ENCODE assay signal across 8 mouse cellular contexts in the genomic region with DNA sequence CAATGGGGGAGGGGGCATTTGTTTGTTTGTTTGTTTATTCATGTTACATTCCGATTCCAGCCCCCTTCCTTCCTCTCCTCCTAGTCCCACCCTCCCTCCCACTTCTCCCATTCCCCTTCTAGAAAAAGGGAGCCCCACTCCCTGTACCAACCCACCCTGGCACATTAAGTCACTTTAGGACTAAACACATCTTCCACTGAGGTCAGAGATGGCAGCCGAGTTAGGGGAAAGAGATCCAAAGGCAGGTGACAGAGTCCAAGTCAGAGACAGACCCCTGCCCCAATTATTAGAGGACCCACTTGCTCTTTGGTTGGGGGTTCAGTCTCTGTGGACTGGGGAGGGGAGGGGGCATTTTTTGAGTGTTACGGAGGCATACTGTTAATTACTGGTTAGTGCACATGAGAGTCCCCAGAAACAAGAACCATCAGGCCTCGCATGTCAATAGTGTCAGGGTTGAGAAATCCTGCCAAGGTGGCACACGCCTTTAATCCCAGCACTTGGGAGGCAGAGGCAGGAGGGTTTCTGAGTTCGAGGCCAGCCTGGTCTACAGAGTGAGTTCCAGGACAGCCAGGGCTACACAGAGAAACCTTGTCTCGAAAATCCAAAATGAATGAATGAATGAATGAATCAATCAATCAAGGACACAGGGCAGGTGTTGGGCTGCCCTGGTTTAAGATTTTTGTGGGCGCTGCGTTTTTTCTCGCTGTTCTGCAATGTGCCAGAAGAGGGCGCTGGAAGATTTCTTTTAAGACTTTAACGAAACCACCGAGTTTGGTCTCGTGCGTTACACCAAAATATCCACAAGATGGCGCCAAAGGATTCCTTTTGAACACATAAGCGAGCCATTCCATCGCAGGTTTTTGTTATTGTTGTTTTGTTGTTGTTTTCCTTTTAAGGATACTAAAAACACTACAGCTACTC.
A peak's percentile ranks its signal among the peaks of the same experiment; 100 is the strongest.
DNase-seq lines count a peak whose midpoint lies in the region; ATAC-seq and TF ChIP-seq lines count a peak whose summit lies in the region.

No protein-coding gene starts in this region.

- H3K4me2 ChIP-seq in lung, embryonic 16.5 days (ENCODE audit: low read depth, low read length), result peak overlapping the region; percentile 10; the same call in 1 of the 2 replicates

- peak; percentile 34 for DNase-seq in G1E (ENCODE audit: low spot score)
- peak; percentile 86 to 90 for DNase-seq in cerebellum, adult 18-20 months
- peak; percentile 95 for DNase-seq in forelimb bud, embryonic 11.5 days (ENCODE audit: low read depth, low spot score)
- peak; percentile 83 to 97 for DNase-seq in layer of hippocampus, adult 8-10 months (ENCODE audit: low spot score in 2 of 2)
- DNase-seq in ovary, postnatal 10 days (ENCODE audit: low spot score), result peak; percentile 80
- DNase-seq in thymus, postnatal 10 days (ENCODE audit: low spot score in 2 of 2), result peak; percentile 76 to 86

- H3K27me3 ChIP-seq in G1E (ENCODE audit: insufficient read depth, low read length), result peaks cover 3% of the 10 kb centered on the region; the same call in 1 of the 2 replicates
- no peaks in the 10 kb centered on the region for H3K27me3 ChIP-seq in lung, embryonic 16.5 days (ENCODE audit: control insufficient read depth, insufficient read depth, low read depth, low read length)

- H3K4me1 ChIP-seq in G1E (ENCODE audit: insufficient read depth, low read depth, low read length), result no peaks in the 10 kb centered on the region
- H3K4me1 ChIP-seq in lung, embryonic 16.5 days (replicated peaks; ENCODE audit: control insufficient read depth, insufficient read depth, low read length), result peaks cover 23% of the 10 kb centered on the region

- 17% methylated on average over 18 of the region's 18 CpGs for WGBS in lung, embryonic 16.5 days

- no peaks in the 10 kb centered on the region for H3K36me3 ChIP-seq in G1E (replicated peaks)
- no peaks in the 10 kb centered on the region for H3K36me3 ChIP-seq in lung, embryonic 16.5 days (ENCODE audit: control insufficient read depth, insufficient read depth, low read length)

- H3K9ac ChIP-seq in lung, embryonic 16.5 days (ENCODE audit: low read length), result no peak overlapping the region

- H3K4me3 ChIP-seq in G1E (ENCODE audit: low read depth, low read length), result no peak overlapping the region
- no peak overlapping the region for H3K4me3 ChIP-seq in lung, embryonic 16.5 days (ENCODE audit: low read length)

- TF ChIP-seq CTCF in G1E (IDR thresholded peaks at IDR 0.05; ENCODE audit: low read depth, low read length), result peak; percentile 61

- ATAC-seq in G1E (ENCODE audit: extremely low read depth, insufficient number of reproducible peaks, low FRiP score, poor library complexity, severe bottlenecking), result 0 out of 2 replicates have a peak, but pooled peaks have one; percentile 40
- ATAC-seq in hematopoietic stem cell, adult 5-6 weeks (replicated peaks in 1 of 2; ENCODE audit: insufficient read depth in 1 of 2, low FRiP score in 2 of 2, low TSS enrichment in 1 of 2, low read depth in 1 of 2, poor library complexity in 2 of 2, severe bottlenecking in 2 of 2), result peak; percentile 58 to 75
- peak; percentile 50 for ATAC-seq in lung, embryonic 16.5 days (ENCODE audit: low read depth)

- no peaks in the 10 kb centered on the region for H3K9me3 ChIP-seq in G1E (replicated peaks)
- no peaks in the 10 kb centered on the region for H3K9me3 ChIP-seq in lung, embryonic 16.5 days (ENCODE audit: control insufficient read depth, low read length)

- no peak overlapping the region for H3K27ac ChIP-seq in lung, embryonic 16.5 days (ENCODE audit: low read length)

Comparison
In these comparisons a context has a peak if more than half of its experiments do, and no peak if none do; other contexts are left out.
1. DNase-seq: peak in every context shown above with its lines; median percentile 95 in forelimb bud, embryonic 11.5 days; 90 in layer of hippocampus, adult 8-10 months; 88 in cerebellum, adult 18-20 months; 81 in thymus, postnatal 10 days; 80 in ovary, postnatal 10 days; 34 in G1E.